Mouse (Mus musculus) small intestine, adult 2 months (tissue): ENCODE data around the gene Efna3. TPM values are rescaled to one million over a fixed set of nuclear protein-coding genes. Genes with fewer than 3 reads are reported as not detected.

Experiments used
- H3K27ac ChIP-seq: fragments of 200-500 bp; 2 replicates; pipeline ENCODE4 v1.5.1; 2012; ENCODE audit warnings: low read depth, low read length, control low read depth, inconsistent platforms; ENCODE audit not compliant: insufficient read depth
- H3K27me3 ChIP-seq: fragments of 200-500 bp; 2 replicates; pipeline ENCODE4 v1.6.1; 2012; ENCODE audit warnings: mild to moderate bottlenecking, moderate library complexity, low read length, inconsistent platforms; ENCODE audit not compliant: control insufficient read depth, insufficient read depth
- H3K36me3 ChIP-seq: fragments of 200-500 bp; 2 replicates; pipeline ENCODE4 v1.6.1; 2012; ENCODE audit warnings: mild to moderate bottlenecking, low read length, control low read depth, inconsistent platforms; ENCODE audit not compliant: control insufficient read depth, insufficient read depth
- H3K4me1 ChIP-seq: fragments of 200-500 bp; 2 replicates; pipeline ENCODE4 v1.6.1; 2012; ENCODE audit warnings: low read length, inconsistent platforms, mixed read lengths; ENCODE audit not compliant: control insufficient read depth, insufficient read depth, insufficient read length
- H3K4me3 ChIP-seq: fragments of 200-500 bp; 2 replicates; pipeline ENCODE4 v1.5.1; 2012; ENCODE audit warnings: low read depth, mild to moderate bottlenecking, control low read depth, inconsistent platforms, low read length, moderate library complexity
- CTCF ChIP-seq: fragments of 200-500 bp; IDR thresholded peaks from 2 replicates; pipeline ENCODE4 v1.5.1; 2012; ENCODE audit warnings: low read depth, mild to moderate bottlenecking, control low read depth, inconsistent platforms, low read length, moderate library complexity, mixed read lengths; ENCODE audit not compliant: insufficient replicate concordance, insufficient read length; ENCODE audit errors: extremely low read depth
- POLR2A ChIP-seq: fragments of 200-500 bp; IDR thresholded peaks from 2 replicates; pipeline ENCODE4 v1.6.1; 2012; ENCODE audit warnings: low read depth, mild to moderate bottlenecking, control low read depth, inconsistent platforms, low read length, moderate library complexity
- WGBS: fragments of 180-500 bp; shearing (Covaris S2); methylation state at CpG from one replicate; pipeline ENCODE4 v1.1.7; 2018; 5-methylcytosine and 5-hydroxymethylcytosine counted together
- polyA plus RNA-seq: library from polyadenylated mRNA; depleted of rRNA; stranded (reverse); fragments of >200 nt; gene quantifications from 2 replicates; pipeline ENCODE4 v1.2.3, GENCODE M21; 2012

Gene Efna3
- polyA plus RNA-seq, 1 experiment, result 7.0 TPM

- Histone ChIP-seq H3K4me3 (no peak overlapping the region), H3K4me1 (peaks cover 32% of the 10 kb centered on the region), H3K27ac (peak overlapping the region; percentile 72), H3K27me3 (no peaks in the 10 kb centered on the region), H3K36me3 (no peaks in the 10 kb centered on the region)
- WGBS, result 29% methylated on average over 4 of the region's 4 CpGs
- TF ChIP-seq CTCF (no peak), POLR2A (no peak)
Measured at GRCm38 (mm10) chr3:89305105-89305504, 17.7 kb downstream of the Efna3 start.

GRCm38 (mm10) chr3:89304440-89304839 lies 18.3 kb downstream of the Efna3 start:
- TF ChIP-seq CTCF, result no peak
- no peak for TF ChIP-seq POLR2A
- 0 out of 2 replicates have a peak overlapping the region, but pooled peaks have one; percentile 27 for H3K27ac ChIP-seq
- H3K36me3 ChIP-seq, result no peaks in the 10 kb centered on the region
- peaks cover 32% of the 10 kb centered on the region for H3K4me1 ChIP-seq
- no peaks in the 10 kb centered on the region for H3K27me3 ChIP-seq
- no peak overlapping the region for H3K4me3 ChIP-seq
- 42% methylated on average over 6 of the region's 6 CpGs for WGBS

- Histone ChIP-seq H3K4me1 (peaks cover 33% of the 10 kb centered on the region), H3K4me3 (no peak overlapping the region), H3K27me3 (no peaks in the 10 kb centered on the region), H3K27ac (peak overlapping the region; percentile 89), H3K36me3 (no peaks in the 10 kb centered on the region)
- TF ChIP-seq POLR2A (no peak), CTCF (no peak)
- 39% methylated on average over 2 of the region's 2 CpGs for WGBS
Measured at GRCm38 (mm10) chr3:89300514-89300913, 22.3 kb downstream of the Efna3 start.

- TF ChIP-seq CTCF, result no peak
- no peak for TF ChIP-seq POLR2A
- Histone ChIP-seq H3K27me3 (no peaks in the 10 kb centered on the region), H3K36me3 (no peaks in the 10 kb centered on the region), H3K27ac (peak overlapping the region; percentile 89), H3K4me1 (peaks cover 29% of the 10 kb centered on the region), H3K4me3 (no peak overlapping the region)
- 11% methylated on average over 1 of the region's 1 CpGs for WGBS
Measured at GRCm38 (mm10) chr3:89300071-89300470, 22.7 kb downstream of the Efna3 start.

- Histone ChIP-seq H3K27ac (peak overlapping the region; percentile 96), H3K36me3 (no peaks in the 10 kb centered on the region), H3K4me1 (peaks cover 24% of the 10 kb centered on the region), H3K27me3 (no peaks in the 10 kb centered on the region), H3K4me3 (peak overlapping the region; percentile 51)
- WGBS, result 2% methylated on average over 14 of the region's 14 CpGs
- TF ChIP-seq POLR2A (peak; percentile 33; the same call in 1 of the 2 replicates), CTCF (no peak)
Measured at GRCm38 (mm10) chr3:89299499-89299898, 23.3 kb downstream of the Efna3 start.

- 67% methylated on average over 6 of the region's 6 CpGs for WGBS
- no peak overlapping the region for H3K4me3 ChIP-seq
- H3K4me1 ChIP-seq, result peaks cover 23% of the 10 kb centered on the region; the same call in 1 of the 2 replicates
- H3K36me3 ChIP-seq, result no peaks in the 10 kb centered on the region
- TF ChIP-seq CTCF (no peak), POLR2A (no peak)
- peak overlapping the region; percentile 67 for H3K27ac ChIP-seq
- no peaks in the 10 kb centered on the region for H3K27me3 ChIP-seq
Measured at GRCm38 (mm10) chr3:89298908-89299307, 23.9 kb downstream of the Efna3 start.

- no peak overlapping the region for H3K4me3 ChIP-seq
- no peak overlapping the region for H3K27ac ChIP-seq
- WGBS, result 41% methylated on average over 11 of the region's 11 CpGs
- H3K36me3 ChIP-seq, result no peaks in the 10 kb centered on the region
- TF ChIP-seq POLR2A, result no peak
- no peak for TF ChIP-seq CTCF
- no peaks in the 10 kb centered on the region for H3K27me3 ChIP-seq
- peaks cover 31% of the 10 kb centered on the region for H3K4me1 ChIP-seq
Measured at GRCm38 (mm10) chr3:89296761-89297396, 25.9 kb downstream of the Efna3 start.
